Mouse (Mus musculus): ENCODE results near the gene 4921539E11Rik.

Gene 4921539E11Rik

GRCm38 (mm10) chr4:103222854-103223253 is 67.8 kb downstream of the 4921539E11Rik start:
- no peak for DNase-seq

GRCm38 (mm10) chr4:103221789-103222188 is 68.9 kb downstream of the 4921539E11Rik start:
- DNase-seq = no peak

- no peak for DNase-seq
Measured at GRCm38 (mm10) chr4:103219011-103219410, 71.7 kb downstream of the 4921539E11Rik start.

GRCm38 (mm10) chr4:103216046-103216445 is 74.6 kb downstream of the 4921539E11Rik start:
- DNase-seq = peak; percentile 92

GRCm38 (mm10) chr4:103214925-103215820 is 75.5 kb downstream of the 4921539E11Rik start, which contains the start of gene Slc35d1:
Gene Slc35d1, minus strand, starts transcription at chr4:103215164.
- peak; percentile 91 for DNase-seq

- peak; percentile 65 for DNase-seq
Measured at GRCm38 (mm10) chr4:103214498-103214924, 76.2 kb downstream of the 4921539E11Rik start.

- DNase-seq = peak; percentile 17
Measured at GRCm38 (mm10) chr4:103213859-103214497, 76.7 kb downstream of the 4921539E11Rik start.

- DNase-seq = no peak
Measured at GRCm38 (mm10) chr4:103208553-103208952, 82.1 kb downstream of the 4921539E11Rik start.

GRCm38 (mm10) chr4:103203646-103204045 is 87.0 kb downstream of the 4921539E11Rik start:
- DNase-seq = no peak

- no peak for DNase-seq
Measured at GRCm38 (mm10) chr4:103200046-103200445, 90.6 kb downstream of the 4921539E11Rik start.

- no peak for DNase-seq
Measured at GRCm38 (mm10) chr4:103199086-103199485, 91.6 kb downstream of the 4921539E11Rik start.

GRCm38 (mm10) chr4:103197401-103197800 is 93.3 kb downstream of the 4921539E11Rik start:
- no peak for DNase-seq

GRCm38 (mm10) chr4:103192421-103192820 is 98.2 kb downstream of the 4921539E11Rik start:
- no peak for DNase-seq

GRCm38 (mm10) chr4:103188786-103189640 is 101.7 kb downstream of the 4921539E11Rik start:
- peak; percentile 39 for DNase-seq

Data from kidney, adult 9 months (tissue).